Mouse (Mus musculus) embryonic facial prominence, embryonic 13.5 days (tissue): ENCODE results near the gene Slc44a2. TPM values are rescaled to one million over a fixed set of nuclear protein-coding genes. Genes with fewer than 3 reads are reported as not detected.
A peak's percentile ranks its signal among the peaks of the same experiment; 100 is the strongest.
"Not testable (repeated sequence)": the region's sequence is repeated elsewhere in the genome, so short reads cannot be mapped to it uniquely, and the experiment has no call there.

ENCODE experiments used
- ATAC-seq: fragments of 200-750 bp; cut with Nextera tagmentation; 2 replicates; pipeline ENCODE4 v1.8.0; 2017; ENCODE audit warnings: low read depth; ENCODE audit not compliant: insufficient number of reproducible peaks, insufficient read depth, low FRiP score, low TSS enrichment
- H3K27ac ChIP-seq: fragments of 300-500 bp; sonication (generic); 2 replicates; pipeline ENCODE4 v1.5.1; 2015; ENCODE audit warnings: moderate library complexity, mild to moderate bottlenecking, inconsistent platforms
- H3K27me3 ChIP-seq: fragments of 300-500 bp; sonication (generic); 2 replicates; pipeline ENCODE4 v1.6.1; 2015; ENCODE audit warnings: mild to moderate bottlenecking, inconsistent platforms
- H3K36me3 ChIP-seq: fragments of 300-500 bp; sonication (generic); 2 replicates; pipeline ENCODE4 v1.6.1; 2015; ENCODE audit warnings: mild to moderate bottlenecking, inconsistent platforms
- H3K4me1 ChIP-seq: fragments of 300-500 bp; sonication (generic); 2 replicates; pipeline ENCODE4 v1.6.1; 2015; ENCODE audit warnings: inconsistent platforms
- H3K4me2 ChIP-seq: fragments of 300-500 bp; sonication (generic); 2 replicates; pipeline ENCODE4 v1.6.1; 2015; ENCODE audit warnings: moderate library complexity, mild to moderate bottlenecking, inconsistent platforms
- H3K4me3 ChIP-seq: fragments of 300-500 bp; sonication (generic); 2 replicates; pipeline ENCODE4 v1.5.1; 2015; ENCODE audit warnings: mild to moderate bottlenecking, inconsistent platforms
- H3K9ac ChIP-seq: fragments of 300-500 bp; sonication (generic); 2 replicates; pipeline ENCODE4 v1.6.1; 2015; ENCODE audit warnings: mild to moderate bottlenecking, inconsistent platforms
- H3K9me3 ChIP-seq: fragments of 300-500 bp; sonication (generic); 2 replicates; pipeline ENCODE4 v1.6.1; 2016; ENCODE audit warnings: inconsistent platforms
- WGBS: fragments of 180-500 bp; shearing (Covaris S2); methylation state at CpG from one replicate; pipeline ENCODE4 v1.1.7; 2015; ENCODE audit warnings: mixed read lengths; 5-methylcytosine and 5-hydroxymethylcytosine counted together
- polyA plus RNA-seq: library from polyadenylated mRNA; unstranded; fragments of >200 nt; fragmentation: Nextera tagmentation; extraction: Ambion mirVana; gene quantifications from 2 replicates; pipeline ENCODE4 v1.2.1, GENCODE M21; 2015

Slc44a2 gene
- polyA plus RNA-seq, 1 experiment from 2014 or later = 120 TPM

GRCm38 (mm10) chr9:21286753-21287152, 33.7 kb upstream of the Slc44a2 start:
- Histone ChIP-seq H3K27me3 (no peaks in the 10 kb centered on the region), H3K9ac (peak overlapping the region; percentile 83), H3K4me3 (peak overlapping the region; percentile 82), H3K4me2 (peak overlapping the region; percentile 78), H3K9me3 (no peaks in the 10 kb centered on the region), H3K36me3 (peaks cover 42% of the 10 kb centered on the region), H3K4me1 (peaks cover 32% of the 10 kb centered on the region), H3K27ac (no peak overlapping the region)
- 64% methylated on average over 3 of the region's 3 CpGs for WGBS
- ATAC-seq = no peak

GRCm38 (mm10) chr9:21287571-21288402, 32.7 kb upstream of the Slc44a2 start, which contains the start of gene Kri1:
Gene Kri1, minus strand, starts transcription at chr9:21287969.
- WGBS = under 1% methylated on average over 59 of the region's 59 CpGs
- Histone ChIP-seq H3K4me2 (peak within 1 kb of the TSS; percentile 78), H3K27me3 (no peaks in the 10 kb centered on the region), H3K9me3 (no peaks in the 10 kb centered on the region), H3K27ac (peak within 1 kb of the TSS; percentile 92), H3K4me1 (peaks cover 32% of the 10 kb centered on the region), H3K36me3 (peaks cover 32% of the 10 kb centered on the region), H3K9ac (peak within 1 kb of the TSS; percentile 83), H3K4me3 (peak within 1 kb of the TSS; percentile 82)
- peak; percentile 70 for ATAC-seq

- H3K9me3 ChIP-seq = no peaks in the 10 kb centered on the region
- peaks cover 28% of the 10 kb centered on the region for H3K36me3 ChIP-seq
- H3K4me3 ChIP-seq = peak overlapping the region; percentile 82
- peak overlapping the region; percentile 78 for H3K4me2 ChIP-seq
- H3K27me3 ChIP-seq = no peaks in the 10 kb centered on the region
- peak overlapping the region; percentile 92 for H3K27ac ChIP-seq
- H3K9ac ChIP-seq = peak overlapping the region; percentile 83; the same call in 1 of the 2 replicates
- WGBS = 81% methylated on average over 13 of the region's 13 CpGs
- ATAC-seq = no peak
- peaks cover 32% of the 10 kb centered on the region for H3K4me1 ChIP-seq
Observed at GRCm38 (mm10) chr9:21288404-21289336, 31.8 kb upstream of the Slc44a2 start.

GRCm38 (mm10) chr9:21289337-21289671, 31.2 kb upstream of the Slc44a2 start:
- no peak for ATAC-seq
- H3K27ac ChIP-seq = no peak overlapping the region
- H3K9ac ChIP-seq = no peak overlapping the region
- no peaks in the 10 kb centered on the region for H3K27me3 ChIP-seq
- H3K4me3 ChIP-seq = 0 out of 2 replicates have a peak overlapping the region, but pooled peaks have one; percentile 82
- H3K4me1 ChIP-seq = peaks cover 32% of the 10 kb centered on the region
- H3K9me3 ChIP-seq = no peaks in the 10 kb centered on the region
- H3K36me3 ChIP-seq = peaks cover 22% of the 10 kb centered on the region
- 82% methylated on average over 2 of the region's 2 CpGs for WGBS
- peak overlapping the region; percentile 78 for H3K4me2 ChIP-seq

GRCm38 (mm10) chr9:21290589-21290988, 29.9 kb upstream of the Slc44a2 start:
- H3K9ac ChIP-seq = peak overlapping the region; percentile 84
- H3K9me3 ChIP-seq = no peaks in the 10 kb centered on the region
- peaks cover 32% of the 10 kb centered on the region for H3K4me1 ChIP-seq
- peak overlapping the region; percentile 72 for H3K27ac ChIP-seq
- ATAC-seq = peak; percentile 1; the same call in 1 of the 2 replicates
- H3K36me3 ChIP-seq = peaks cover 9% of the 10 kb centered on the region
- peak overlapping the region; percentile 82 for H3K4me3 ChIP-seq
- no peaks in the 10 kb centered on the region for H3K27me3 ChIP-seq
- H3K4me2 ChIP-seq = peak overlapping the region; percentile 78
- WGBS = under 1% methylated on average over 20 of the region's 20 CpGs

GRCm38 (mm10) chr9:21291022-21291787, 29.3 kb upstream of the Slc44a2 start, which contains the start of gene Cdkn2d:
Gene Cdkn2d, minus strand, starts transcription at chr9:21291407.
- peak within 1 kb of the TSS; percentile 82 for H3K4me3 ChIP-seq

GRCm38 (mm10) chr9:21291868-21292267, 28.6 kb upstream of the Slc44a2 start:
- 14% methylated on average over 7 of the region's 7 CpGs for WGBS
- Histone ChIP-seq H3K4me1 (peaks cover 25% of the 10 kb centered on the region), H3K27ac (peak overlapping the region; percentile 87), H3K9ac (peak overlapping the region; percentile 61; the same call in 1 of the 2 replicates), H3K4me2 (peak overlapping the region; percentile 78), H3K4me3 (peak overlapping the region; percentile 82)
- H3K36me3 ChIP-seq, ATAC-seq, H3K9me3 ChIP-seq, H3K27me3 ChIP-seq: not testable (repeated sequence)

More at GRCm38 (mm10) chr9:21291022-21291787, 29.3 kb upstream of the Slc44a2 start, which contains the start of gene Cdkn2d:
- H3K9me3 ChIP-seq = no peaks in the 10 kb centered on the region
- peak within 1 kb of the TSS; percentile 87 for H3K27ac ChIP-seq
- H3K36me3 ChIP-seq = 0 out of 2 replicates have a peak, but pooled peaks cover 6% of the 10 kb centered on the region
- peak; percentile 97 for ATAC-seq
- peak within 1 kb of the TSS; percentile 78 for H3K4me2 ChIP-seq
- under 1% methylated on average over 51 of the region's 51 CpGs for WGBS
- H3K4me1 ChIP-seq = peaks cover 32% of the 10 kb centered on the region
- no peaks in the 10 kb centered on the region for H3K27me3 ChIP-seq
- H3K9ac ChIP-seq = peak within 1 kb of the TSS; percentile 84

- peaks cover 22% of the 10 kb centered on the region for H3K4me1 ChIP-seq
- H3K27ac ChIP-seq = 0 out of 2 replicates have a peak overlapping the region, but pooled peaks have one; percentile 87
- 0 out of 2 replicates have a peak, but pooled peaks cover 6% of the 10 kb centered on the region for H3K36me3 ChIP-seq
- no peaks in the 10 kb centered on the region for H3K27me3 ChIP-seq
- no peak for ATAC-seq
- peak overlapping the region; percentile 78; the same call in 1 of the 2 replicates for H3K4me2 ChIP-seq
- H3K4me3 ChIP-seq = no peak overlapping the region
- H3K9ac ChIP-seq = no peak overlapping the region
- H3K9me3 ChIP-seq = no peaks in the 10 kb centered on the region
- 84% methylated on average over 3 of the region's 3 CpGs for WGBS
Observed at GRCm38 (mm10) chr9:21292271-21292670, 28.2 kb upstream of the Slc44a2 start.

GRCm38 (mm10) chr9:21299014-21299413, 21.5 kb upstream of the Slc44a2 start:
- WGBS = 85% methylated on average over 10 of the region's 10 CpGs
- ATAC-seq = no peak
- Histone ChIP-seq H3K27ac (no peak overlapping the region), H3K4me2 (no peak overlapping the region), H3K27me3 (no peaks in the 10 kb centered on the region), H3K9me3 (no peaks in the 10 kb centered on the region), H3K4me1 (no peaks in the 10 kb centered on the region), H3K9ac (no peak overlapping the region), H3K4me3 (no peak overlapping the region), H3K36me3 (peaks cover 5% of the 10 kb centered on the region; the same call in 1 of the 2 replicates)

GRCm38 (mm10) chr9:21305065-21305464, 15.4 kb upstream of the Slc44a2 start:
- no peak overlapping the region for H3K9ac ChIP-seq
- WGBS = 80% methylated on average over 7 of the region's 7 CpGs

More at GRCm38 (mm10) chr9:21305065-21305464, 15.4 kb upstream of the Slc44a2 start:
- Histone ChIP-seq H3K27me3 (no peaks in the 10 kb centered on the region), H3K4me3 (no peak overlapping the region), H3K4me1 (no peaks in the 10 kb centered on the region), H3K4me2 (no peak overlapping the region), H3K9me3 (no peaks in the 10 kb centered on the region), H3K36me3 (peaks cover 5% of the 10 kb centered on the region; the same call in 1 of the 2 replicates), H3K27ac (no peak overlapping the region)
- ATAC-seq = no peak
